Mouse (Mus musculus) frontal cortex, adult (tissue): ENCODE data around the gene Emilin3.

Experiments
- ATAC-seq: cut with Nextera tagmentation; 2 replicates; pipeline ENCODE4 v1.9.2; 2017; ENCODE audit warnings: mild to moderate bottlenecking, moderate library complexity, mixed read lengths; ENCODE audit not compliant: low TSS enrichment

The Emilin3 gene

DNA sequence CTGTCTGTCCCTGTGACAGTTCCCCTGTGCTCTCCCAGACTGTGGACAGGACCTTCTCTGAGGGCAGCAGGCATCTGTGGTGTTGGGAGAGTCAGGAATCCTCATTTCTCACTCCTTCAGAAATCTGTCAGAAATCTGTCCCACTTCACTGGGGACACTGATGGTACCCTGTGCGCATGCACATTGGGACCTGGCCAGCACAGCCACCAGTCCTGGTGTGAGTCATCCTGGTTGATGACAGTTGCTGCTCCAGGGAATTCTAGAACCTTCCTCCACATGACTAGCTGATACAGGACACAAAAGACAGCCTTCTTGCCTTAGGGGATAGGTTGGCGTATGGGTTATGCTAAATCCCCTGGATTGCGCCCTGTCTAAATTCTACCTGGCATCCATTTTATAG is 5.2 kb upstream of the Emilin3 start:
- peak; percentile 64 for ATAC-seq

DNA sequence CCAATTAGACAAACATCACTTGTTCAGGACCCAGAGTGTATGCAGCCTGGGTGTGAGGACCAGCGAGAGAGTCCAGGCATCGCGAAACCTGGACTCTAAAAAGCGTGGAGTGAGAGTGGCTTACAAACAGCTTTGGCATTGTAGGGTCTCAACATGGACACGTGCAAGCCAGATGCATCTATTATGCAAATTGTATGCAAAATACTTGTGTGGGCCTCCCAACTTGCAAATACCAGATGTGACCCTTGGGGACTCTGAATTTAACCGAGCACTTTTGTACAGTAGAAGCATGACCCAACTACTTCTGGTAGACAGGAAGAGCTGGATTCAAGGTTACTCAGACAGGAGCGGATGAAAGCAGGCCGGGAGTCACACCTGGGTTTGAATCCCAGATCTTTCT is 4.6 kb upstream of the Emilin3 start:
- ATAC-seq = no peak

DNA sequence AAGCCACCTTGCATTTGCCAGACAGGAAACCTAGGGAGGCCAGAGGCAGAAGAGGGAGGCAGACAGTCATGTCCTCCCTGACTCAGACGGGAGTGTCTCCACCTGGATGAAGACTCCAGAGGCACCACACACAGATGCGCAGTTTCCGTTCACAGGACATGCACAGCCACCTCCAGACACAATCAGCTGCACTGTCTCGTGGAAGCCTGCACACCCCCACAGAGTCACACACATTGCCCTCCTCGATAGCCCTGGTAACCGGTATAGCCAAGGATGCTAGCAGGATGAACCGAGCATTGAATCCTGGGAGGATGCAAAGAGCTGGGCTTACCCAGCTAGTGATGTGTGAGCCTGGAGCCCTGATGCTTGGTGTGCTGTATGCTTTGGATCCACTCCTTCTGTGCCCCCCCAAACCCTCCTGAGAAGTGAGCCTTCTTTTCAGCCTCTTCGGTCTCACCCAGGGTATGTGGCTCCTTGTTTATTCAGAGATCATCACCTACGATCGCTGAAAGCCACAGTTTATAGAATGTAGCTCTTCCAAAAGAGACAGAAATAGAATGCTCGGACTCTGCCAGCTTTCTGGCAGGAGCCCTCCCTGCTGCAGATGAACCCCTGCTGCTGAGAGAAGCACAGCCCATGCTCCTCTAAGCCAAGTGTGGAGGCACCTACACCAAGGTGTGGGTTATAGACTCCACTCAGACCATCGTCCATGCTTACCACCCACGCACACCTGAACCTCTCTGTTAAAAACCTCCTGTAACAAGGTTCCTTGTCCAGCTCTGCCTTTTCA is 3.9 kb upstream of the Emilin3 start:
- peak; percentile 57 for ATAC-seq

DNA sequence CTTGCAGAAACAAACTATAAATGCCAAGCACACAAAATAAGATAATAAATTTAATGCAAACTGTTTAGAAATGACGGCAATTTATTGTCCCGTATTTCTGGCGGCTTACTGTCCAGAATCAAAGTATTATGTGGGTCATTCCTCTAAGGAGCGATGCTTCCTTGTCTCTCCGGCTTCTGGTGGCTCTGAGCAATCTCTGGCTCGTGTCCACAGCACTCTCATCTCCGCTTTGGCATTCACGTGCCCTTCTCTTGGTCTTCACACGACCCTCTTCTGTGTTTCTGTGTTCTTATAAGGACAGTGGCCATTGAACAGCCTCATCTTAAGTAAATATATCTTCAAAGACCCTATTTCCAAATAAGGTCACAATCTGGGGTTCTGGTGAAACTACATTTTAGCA is 2.5 kb upstream of the Emilin3 start:
- no peak for ATAC-seq

DNA sequence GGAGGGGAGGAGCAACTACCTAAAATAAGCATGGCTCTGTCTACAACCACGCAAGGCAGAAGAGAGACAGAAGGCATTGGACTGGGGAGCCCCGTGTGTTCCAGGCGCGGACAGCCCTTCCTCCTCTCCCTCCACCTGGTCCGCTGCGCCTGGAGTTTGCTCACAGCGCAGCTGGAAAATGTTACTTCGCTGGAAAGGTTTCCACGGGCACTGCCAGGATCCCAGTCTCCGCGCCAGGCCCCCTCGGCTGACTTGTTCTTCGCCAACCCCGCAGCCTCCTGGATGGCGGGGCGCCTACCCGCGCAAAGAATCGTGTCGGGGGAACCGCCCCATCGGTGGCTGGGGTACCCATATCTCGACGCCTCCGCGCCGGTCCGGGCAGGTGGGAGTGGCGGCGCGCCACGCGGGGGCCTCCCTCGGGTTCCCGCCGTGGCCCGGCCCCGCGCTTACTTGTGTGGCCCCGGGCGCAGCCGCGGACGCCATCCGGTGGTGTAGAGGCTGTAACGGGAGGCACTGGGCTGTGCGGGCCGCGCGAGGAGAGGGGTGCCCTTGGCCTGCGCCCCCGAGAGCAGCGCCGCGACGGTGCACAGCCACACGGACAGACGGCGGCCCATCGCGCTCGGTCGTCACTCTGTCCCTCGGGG is 448 bp downstream of the Emilin3 start:
- ATAC-seq = 0 out of 2 replicates have a peak, but pooled peaks have one; percentile 17

DNA sequence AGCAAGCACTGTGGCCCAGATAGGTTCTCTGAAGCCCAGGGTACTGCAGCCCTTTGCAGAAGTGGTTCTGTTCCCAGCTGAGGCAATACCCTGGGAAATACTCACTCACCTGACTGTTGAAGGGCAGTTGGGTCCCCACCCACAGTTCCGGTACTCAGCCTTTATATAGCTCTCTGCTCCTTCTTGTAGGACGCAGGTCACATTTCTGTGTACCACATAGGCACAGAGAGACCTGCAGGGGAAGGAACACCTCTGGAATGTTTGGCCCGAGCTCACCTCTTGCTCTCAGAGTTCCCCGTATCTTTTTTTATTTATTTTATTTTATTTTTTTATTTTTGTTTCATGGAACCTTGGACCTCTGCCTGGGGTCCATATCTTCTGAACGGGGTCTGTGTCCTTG is 1.5 kb downstream of the Emilin3 start:
- ATAC-seq = no peak

DNA sequence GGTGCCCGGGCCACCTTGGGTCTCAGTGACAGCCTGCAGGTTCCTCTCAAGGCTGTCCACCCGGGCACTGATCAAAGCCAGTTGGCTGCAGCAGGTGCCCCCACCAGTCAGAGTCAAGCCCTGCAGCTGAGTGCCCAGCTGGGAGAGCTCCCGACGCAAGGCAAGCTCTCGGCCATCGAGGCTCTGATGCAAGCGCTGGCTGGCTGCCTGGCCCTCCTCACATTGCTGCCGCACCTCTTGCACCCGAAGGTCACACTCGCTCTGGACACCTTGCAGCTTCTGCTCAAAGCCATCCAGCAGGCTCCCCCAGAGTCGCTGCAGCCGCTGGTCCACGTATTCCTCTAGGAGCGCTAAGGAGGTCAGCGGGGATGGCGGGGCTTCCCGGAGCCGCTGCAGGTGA is 3.5 kb downstream of the Emilin3 start:
- no peak for ATAC-seq

DNA sequence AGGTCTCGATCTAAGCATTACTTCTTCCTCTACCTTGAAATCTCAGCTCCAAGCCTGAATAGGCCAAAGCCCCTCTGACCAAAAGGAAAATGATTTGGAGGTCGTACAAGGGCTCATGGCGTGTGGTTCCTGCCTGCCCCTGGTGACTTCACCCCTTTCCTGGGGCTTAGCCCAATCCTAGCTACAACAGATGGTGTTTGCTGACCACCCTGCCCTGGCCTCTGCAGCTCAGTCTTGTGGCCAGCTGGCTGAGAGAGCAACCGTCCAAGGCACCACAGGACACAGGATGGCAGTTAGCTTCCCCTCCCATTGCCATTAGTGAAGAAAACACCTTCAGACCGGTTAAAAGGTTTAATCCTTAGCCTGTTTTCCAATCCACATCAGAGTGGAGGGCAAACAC is 6.0 kb downstream of the Emilin3 start:
- no peak for ATAC-seq

DNA sequence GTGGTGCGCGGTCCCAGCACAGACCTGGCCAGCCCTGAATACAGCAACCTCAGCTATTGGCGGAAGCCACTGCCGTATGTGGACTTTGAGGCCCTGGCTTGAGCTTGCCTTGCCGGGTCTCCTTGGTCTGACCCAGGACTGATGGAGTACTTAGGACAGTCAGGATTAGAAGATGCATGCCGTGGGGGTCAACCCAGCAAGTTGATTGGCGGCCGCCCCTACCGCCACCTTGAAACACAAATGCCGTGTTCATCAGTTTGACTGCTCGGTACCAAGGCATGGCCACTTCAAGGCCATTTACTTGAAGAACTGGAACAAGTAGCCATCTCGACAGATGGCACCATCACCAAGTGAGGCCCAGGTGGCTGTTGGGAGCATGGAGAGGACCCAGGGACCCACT is 6.8 kb downstream of the Emilin3 start:
- ATAC-seq = no peak

DNA sequence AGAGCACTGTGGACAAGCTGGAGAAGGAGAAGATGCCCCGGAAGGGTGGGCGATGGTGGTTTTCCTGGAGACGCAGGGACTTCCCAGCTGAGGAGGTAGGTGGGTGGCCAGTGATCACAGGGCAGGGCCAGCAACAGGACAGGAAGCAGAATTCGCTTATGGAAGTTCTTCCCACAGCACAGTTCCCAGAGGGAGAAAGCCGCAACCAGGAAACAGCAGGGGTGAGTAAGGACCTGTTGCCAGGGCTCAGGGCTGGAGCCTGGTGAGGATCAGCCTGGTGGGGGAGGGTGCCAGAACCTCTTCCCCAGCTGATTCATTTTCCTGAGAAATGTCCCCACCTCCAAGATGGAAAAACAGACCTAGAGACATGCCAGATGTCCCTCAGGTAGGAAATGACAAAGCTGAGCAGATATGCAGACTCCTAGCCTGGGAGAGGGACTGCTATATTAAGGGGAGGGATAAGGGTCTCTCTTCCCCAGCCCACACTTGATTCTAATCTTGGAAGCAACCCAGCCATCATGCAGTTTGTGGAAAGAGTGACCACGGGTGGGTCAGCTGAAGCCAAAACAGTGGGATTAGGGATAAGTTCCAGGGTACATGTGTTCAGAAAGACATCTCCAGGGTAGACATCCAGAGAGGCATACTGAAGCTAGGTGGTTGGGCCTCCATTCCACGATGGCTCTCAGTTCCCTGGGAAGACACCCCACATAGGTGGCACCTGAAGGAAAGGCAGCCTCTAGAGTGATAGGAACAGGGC is 10.3 kb downstream of the Emilin3 start:
- no peak for ATAC-seq

DNA sequence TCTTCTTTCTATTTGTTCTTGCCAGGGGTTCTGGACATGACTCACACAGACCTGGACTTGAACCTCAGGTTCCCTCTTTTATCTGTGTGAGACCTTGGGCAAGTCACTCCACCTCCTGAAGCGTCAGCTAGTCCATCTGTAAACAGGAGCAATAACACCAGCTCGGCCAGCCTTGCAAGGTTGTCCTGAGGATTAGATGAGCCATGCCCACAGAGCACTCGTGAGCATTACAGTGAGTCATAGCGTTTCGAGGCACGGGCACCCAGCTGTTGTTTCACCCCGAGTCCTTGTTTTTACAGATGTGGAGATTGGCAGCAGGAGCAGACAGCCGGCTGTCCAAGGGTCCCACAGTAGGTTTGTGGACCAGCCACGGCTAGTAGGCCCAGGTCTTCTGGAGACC is 20.4 kb downstream of the Emilin3 start:
- no peak for ATAC-seq

DNA sequence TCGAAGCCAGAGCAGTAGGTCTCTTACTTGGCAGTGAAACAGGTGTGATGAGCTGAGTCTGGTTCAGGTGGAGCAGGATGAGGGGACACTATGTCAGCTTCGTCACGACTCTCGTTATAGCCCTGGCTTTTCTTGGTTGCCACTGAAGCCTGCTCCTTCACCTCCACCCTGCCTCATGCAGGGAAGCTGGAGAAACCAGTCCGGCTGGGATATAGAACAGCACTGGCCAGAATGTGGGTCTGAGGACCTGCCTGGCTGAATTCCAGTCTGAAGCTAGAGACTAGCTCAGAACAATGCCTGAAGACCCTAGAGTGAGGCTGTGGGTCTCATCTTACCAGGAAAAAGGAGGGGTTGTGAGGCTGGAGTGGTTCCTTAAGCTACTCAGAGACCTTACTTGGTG is 21.1 kb downstream of the Emilin3 start:
- no peak for ATAC-seq

DNA sequence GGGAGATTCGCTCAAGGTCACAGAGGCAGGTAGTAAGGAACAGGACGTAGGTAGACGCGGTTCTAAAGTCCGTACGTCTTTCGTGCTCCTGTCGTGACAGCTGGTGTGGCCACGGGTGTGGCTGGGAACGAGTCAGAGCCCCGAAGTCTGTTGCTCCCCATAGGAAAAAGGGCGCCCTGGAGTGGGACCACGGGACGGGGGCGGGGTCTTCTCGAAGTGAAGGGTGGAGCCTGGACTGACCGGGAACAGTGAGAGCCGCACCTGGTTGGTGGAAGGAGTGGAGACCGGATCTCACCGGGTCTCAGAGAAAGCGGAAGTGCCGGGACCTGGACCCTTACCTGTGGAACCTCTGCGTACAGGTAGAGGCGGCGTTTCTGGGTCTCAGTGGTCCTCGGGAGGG is 24.3 kb downstream of the Emilin3 start:
- peak; percentile 16; the same call in 1 of the 2 replicates for ATAC-seq

DNA sequence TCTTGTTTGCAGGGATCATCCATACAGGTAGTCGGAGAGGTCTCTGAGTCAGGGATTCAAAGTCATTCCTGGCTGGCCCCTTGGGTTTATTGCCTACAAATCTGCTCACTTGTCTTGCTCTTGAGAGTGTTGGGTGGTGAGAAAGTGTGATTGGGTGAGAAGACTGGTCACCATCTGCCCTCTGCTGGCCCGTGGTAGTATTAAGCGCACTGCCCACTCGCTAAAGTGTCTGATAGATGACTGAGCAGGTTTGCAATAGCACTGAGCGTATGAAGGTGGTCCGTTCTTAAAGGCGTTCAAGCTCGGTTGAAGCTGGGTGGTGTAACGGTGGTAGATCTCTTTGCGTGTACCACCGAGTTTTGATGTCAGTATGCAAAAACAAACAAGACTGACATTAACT is 24.8 kb downstream of the Emilin3 start:
- ATAC-seq = peak; percentile 91

DNA sequence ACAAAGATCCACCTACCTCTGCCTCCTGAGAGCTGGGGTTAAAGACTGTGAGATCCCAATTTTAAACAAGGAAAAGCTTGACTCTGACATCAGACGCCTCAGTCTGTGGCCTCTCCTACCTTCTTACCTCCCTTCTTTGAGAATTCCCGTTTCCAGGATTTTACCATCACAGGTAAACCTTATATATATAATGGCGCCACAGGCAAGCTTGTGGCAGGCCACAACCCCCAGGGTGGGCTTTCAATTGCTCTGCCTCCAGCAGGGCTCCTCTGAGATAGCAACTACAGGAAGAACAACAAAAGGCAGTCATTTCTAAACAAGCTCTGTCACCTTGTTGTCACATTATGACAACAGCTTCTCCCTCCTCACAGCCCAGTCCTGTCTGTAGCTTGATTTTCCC is 25.9 kb downstream of the Emilin3 start:
- ATAC-seq = no peak

DNA sequence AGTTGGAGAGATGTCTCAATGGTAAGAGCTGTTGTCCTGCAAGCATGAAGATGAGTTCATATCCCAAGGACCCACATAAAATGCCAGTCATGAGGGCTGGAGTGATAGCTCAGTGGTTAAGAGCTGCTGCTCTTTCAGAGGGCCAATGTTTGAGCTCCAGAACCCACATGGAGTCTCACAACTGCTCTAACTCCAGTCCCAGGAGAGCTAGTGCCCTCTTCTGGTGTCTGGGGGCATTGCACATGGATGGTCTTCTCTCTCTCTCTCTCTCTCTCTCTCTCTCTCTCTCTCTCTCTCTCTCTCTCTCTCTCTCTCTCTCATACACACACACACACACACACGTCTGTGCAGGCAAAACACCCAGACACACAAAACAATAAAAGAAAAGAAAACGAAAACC is 27.3 kb downstream of the Emilin3 start:
- ATAC-seq = no peak

DNA sequence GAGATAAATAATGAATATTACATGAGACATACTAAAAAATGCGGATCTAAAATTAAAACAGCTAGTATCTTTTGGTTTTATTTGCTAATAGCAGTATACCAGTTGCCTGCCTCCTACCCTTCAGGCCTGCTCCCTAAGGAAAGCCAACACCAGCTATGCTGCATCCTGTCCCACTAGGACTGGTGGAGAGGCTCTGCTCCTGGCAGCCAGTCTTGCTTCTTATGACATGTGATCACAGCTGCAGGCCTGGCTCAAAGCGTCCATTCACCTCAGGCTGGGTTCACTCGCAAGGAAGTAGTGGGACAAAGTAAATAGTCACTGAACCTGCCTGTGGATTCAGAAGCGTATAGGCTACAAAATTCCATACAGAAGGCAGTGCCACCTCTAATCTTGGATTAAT is 28.2 kb downstream of the Emilin3 start:
- ATAC-seq = no peak

DNA sequence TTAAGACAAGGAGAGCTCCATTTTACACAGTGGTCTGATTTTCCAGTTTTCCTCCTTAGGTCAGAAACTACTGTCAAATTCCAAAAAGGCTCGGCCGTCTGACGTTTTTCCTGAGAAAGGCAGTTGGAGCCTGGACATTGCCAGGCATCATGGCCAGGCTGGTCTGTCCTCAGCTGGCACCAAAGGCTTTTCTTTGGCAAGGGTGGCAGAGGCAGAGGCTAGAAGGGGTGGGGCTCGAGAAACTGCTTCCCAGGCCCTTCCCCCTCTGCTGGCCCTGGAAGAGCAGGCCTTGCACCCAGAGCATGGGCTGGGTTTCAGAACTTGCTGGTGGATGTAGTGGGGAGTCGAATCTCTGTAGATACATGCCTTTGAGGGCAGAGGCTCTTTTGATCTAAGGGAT is 29.7 kb downstream of the Emilin3 start:
- ATAC-seq = no peak

DNA sequence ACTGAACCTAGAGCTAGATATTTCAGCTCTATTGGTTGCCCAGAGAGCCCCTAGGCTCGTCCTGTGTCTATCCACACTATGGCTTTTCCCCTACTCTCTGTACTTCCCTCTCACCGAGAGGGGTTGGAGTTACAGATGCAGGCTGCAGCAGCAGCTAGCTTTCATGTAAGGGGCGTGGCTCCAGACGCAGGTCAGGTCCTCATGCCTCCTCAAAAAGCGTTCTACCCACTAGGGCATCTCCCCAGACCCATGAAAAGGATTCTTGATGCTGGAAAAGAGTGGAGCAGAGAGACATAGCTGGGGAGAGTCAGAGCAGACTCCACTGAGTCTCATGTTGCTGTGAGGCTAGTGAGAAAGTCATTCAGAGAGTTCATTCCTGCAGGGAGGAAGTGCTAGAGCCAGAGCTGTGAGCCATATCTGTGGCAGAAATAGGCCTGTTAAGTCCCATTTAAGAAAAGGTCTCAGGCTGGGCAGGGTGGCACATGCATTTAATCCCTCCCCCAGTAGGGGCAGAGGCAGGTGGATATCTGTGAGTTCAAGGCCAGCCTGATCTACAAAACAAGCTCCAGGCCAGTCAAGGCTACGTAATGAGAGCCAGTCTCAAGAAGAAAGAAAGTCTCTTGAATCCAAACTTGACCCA is 30.5 kb downstream of the Emilin3 start:
- no peak for ATAC-seq

DNA sequence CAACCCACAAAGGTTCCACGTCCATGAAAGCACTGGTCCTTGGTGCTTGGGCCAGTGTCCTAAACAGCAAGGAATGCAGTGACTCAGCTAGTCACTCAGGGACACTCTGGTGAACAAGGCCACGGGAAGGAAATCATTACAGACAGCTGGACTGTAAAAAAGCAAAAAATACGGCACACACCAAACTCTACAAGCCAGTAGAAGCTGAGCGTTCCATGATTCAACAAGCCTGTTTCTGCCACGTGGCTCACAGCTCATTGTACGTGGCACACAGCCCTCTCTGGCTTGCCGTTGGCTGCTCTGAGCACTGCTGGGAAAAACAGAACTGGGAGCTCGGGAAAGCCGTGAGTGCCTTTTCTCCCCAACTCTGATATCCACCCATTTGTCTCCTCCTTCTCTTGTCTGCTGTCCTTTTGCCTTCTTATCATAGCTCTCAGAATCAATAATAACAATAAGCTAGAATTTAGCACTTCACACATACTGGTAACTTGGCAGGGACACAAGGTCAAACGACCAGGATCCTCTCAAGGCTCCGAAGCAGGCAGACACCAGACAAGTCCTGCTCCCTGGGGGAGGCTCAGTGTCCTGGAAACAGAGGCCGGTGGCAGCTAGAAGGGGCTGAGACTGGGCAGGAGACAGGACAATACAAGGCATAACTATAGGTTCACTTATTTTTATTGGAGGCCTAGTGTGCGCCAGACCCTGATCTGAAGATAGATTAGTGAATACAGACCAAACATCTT is 31.5 kb downstream of the Emilin3 start, which contains the start of gene Lpin3:
Gene Lpin3, plus strand, starts transcription at position 218 of the 743 bp plus-strand sequence.
- peak; percentile 55 for ATAC-seq

DNA sequence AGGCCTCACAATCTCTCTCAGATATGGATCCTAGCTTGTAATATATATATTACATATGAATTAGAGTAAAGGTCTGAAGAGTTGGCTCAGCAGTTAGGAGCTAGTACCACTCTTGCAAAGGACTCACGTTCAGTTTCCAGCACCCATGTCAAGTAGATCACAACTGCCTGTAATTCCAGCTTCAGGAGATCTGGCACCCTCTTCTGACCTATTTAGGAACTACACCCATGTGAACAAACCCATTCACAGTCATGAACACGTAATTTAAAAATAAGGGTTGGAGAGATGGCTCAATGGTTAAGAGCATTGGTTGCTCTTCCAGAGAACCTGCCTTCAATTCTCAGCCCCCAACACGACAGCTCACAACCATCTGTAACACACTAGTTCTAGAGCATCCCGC is 36.0 kb downstream of the Emilin3 start:
- ATAC-seq = no peak
